Mouse (Mus musculus) lung, postnatal 0 days (tissue): ENCODE measurements around the gene B430306N03Rik.

Experiments used
- CTCF ChIP-seq: IDR thresholded peaks from 2 replicates; pipeline ENCODE4 v1.5.1; 2016; ENCODE audit warnings: antibody characterized with exemption, mild to moderate bottlenecking
- EP300 ChIP-seq: IDR thresholded peaks from 2 replicates; pipeline ENCODE4 v1.6.1; 2016; ENCODE audit warnings: antibody characterized with exemption, mild to moderate bottlenecking, control low read depth

- TF ChIP-seq CTCF: no peak
- no peak for TF ChIP-seq EP300
Measured at GRCm38 (mm10) chr17:48300199-48300598, 15.7 kb upstream of the B430306N03Rik start.
